Mouse (Mus musculus): ENCODE measurements around the gene Hs2st1.

DNA sequence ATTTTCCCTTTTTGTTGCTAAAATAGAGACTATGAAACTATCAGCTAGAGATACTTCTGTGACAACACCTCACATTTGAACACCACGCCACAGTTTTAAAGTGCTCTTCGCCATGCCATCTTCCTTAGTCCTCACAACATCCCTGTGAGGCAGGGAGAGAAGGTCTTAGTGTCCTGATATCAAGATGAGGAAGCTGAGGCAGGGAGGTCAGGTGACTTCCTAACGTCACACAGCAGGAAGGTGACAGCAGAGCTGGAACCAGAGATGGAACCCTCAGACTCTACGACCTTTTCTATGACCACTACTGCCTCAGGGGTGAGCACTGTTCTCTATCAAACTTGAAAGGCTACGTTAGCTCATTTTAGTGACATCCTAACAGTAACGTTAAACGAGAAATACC is 136.9 kb downstream of the Hs2st1 start:
- TF ChIP-seq GATA1 (IDR thresholded peaks at IDR 0.05; ENCODE audit: borderline replicate concordance, low read length) (no peak), FLI1 (IDR thresholded peaks at IDR 0.05; ENCODE audit: low read length) (no peak)
